Mouse (Mus musculus) intestine, embryonic 14.5 days (tissue): Measurements from ENCODE around the gene Dnm1. TPM values are rescaled to one million over a fixed set of nuclear protein-coding genes. Genes with fewer than 3 reads are reported as not detected.

Experiments
- ATAC-seq: fragments of 200-750 bp; cut with Nextera tagmentation; replicated peaks from 2 replicates; pipeline ENCODE4 v1.8.0; 2017; ENCODE audit warnings: low read depth, moderate number of reproducible peaks, moderate TSS enrichment, moderate library complexity; ENCODE audit not compliant: low FRiP score, low TSS enrichment
- DNase-seq: peaks from one replicate; pipeline ENCODE4 v3.0.0-alpha.2; 2018; ENCODE audit warnings: low spot score
- H3K27ac ChIP-seq: fragments of 300-500 bp; sonication (generic); 2 replicates; pipeline ENCODE4 v1.5.1; 2014; ENCODE audit warnings: low read depth, mild to moderate bottlenecking, control low read depth
- H3K27me3 ChIP-seq: fragments of 300-500 bp; sonication (generic); replicated peaks from 2 replicates; pipeline ENCODE4 v1.6.1; 2014; ENCODE audit warnings: low read length, control low read depth; ENCODE audit not compliant: control insufficient read depth, insufficient read depth
- H3K36me3 ChIP-seq: fragments of 300-500 bp; sonication (generic); 2 replicates; pipeline ENCODE4 v1.6.1; 2014; ENCODE audit warnings: low read length, control low read depth; ENCODE audit not compliant: control insufficient read depth, insufficient read depth
- H3K4me1 ChIP-seq: fragments of 300-500 bp; sonication (generic); replicated peaks from 2 replicates; pipeline ENCODE4 v1.6.1; 2014; ENCODE audit warnings: low read length, control low read depth, mixed read lengths; ENCODE audit not compliant: control insufficient read depth, insufficient read depth
- H3K4me2 ChIP-seq: fragments of 300-500 bp; sonication (generic); 2 replicates; pipeline ENCODE4 v1.6.1; 2014; ENCODE audit warnings: low read length
- H3K4me3 ChIP-seq: fragments of 300-500 bp; sonication (generic); 2 replicates; pipeline ENCODE4 v1.5.1; 2014; ENCODE audit warnings: low read depth, low read length, control low read depth, mixed read lengths
- H3K9ac ChIP-seq: fragments of 300-500 bp; sonication (generic); 2 replicates; pipeline ENCODE4 v1.6.1; 2014; ENCODE audit warnings: mild to moderate bottlenecking, low read length
- H3K9me3 ChIP-seq: fragments of 300-500 bp; sonication (generic); 2 replicates; pipeline ENCODE4 v1.6.1; 2016; ENCODE audit warnings: low read length, control low read depth; ENCODE audit not compliant: control insufficient read depth
- WGBS: fragments of 180-500 bp; shearing (Covaris S2); extraction: QIAGEN DNeasy Blood & Tissue Kit; methylation state at CpG from one replicate; pipeline ENCODE4 v1.1.7; 2014; 5-methylcytosine and 5-hydroxymethylcytosine counted together
- polyA plus RNA-seq: library from polyadenylated mRNA; unstranded; fragments of >200 nt; fragmentation: Nextera tagmentation; extraction: Ambion mirVana; gene quantifications from 2 replicates; pipeline ENCODE4 v1.2.1, GENCODE M21; 2014

Dnm1 gene
- polyA plus RNA-seq, 1 experiment from 2014 or later, result 22.7 TPM

DNA sequence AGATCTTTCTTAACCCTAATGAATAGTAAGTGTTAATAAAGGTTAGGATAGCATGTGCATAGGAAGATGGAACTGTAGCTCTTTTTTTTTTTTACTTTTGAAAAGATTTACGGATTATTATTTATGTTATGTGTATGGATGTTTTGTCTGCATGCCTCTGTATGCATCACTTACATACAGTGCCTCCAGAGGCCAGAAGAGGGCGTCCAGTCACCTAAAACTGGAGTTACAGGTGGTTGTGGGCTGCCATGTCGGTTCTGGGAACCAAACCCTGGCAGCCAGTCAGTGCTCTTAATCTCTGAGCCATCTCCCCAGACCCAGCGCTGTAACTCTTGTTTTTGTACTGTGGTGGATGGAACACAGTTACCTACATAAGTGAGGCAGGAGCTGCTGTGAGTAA is 28.8 kb downstream of the Dnm1 start:
- no peak for DNase-seq
- Histone ChIP-seq H3K4me3 (no peak overlapping the region), H3K9ac (no peak overlapping the region), H3K4me1 (peaks cover 14% of the 10 kb centered on the region), H3K9me3 (no peaks in the 10 kb centered on the region), H3K4me2 (no peak overlapping the region), H3K36me3 (no peaks in the 10 kb centered on the region), H3K27ac (no peak overlapping the region), H3K27me3 (no peaks in the 10 kb centered on the region)
- WGBS, result 50% methylated on average over 4 of the region's 4 CpGs
- ATAC-seq, result no peak

DNA sequence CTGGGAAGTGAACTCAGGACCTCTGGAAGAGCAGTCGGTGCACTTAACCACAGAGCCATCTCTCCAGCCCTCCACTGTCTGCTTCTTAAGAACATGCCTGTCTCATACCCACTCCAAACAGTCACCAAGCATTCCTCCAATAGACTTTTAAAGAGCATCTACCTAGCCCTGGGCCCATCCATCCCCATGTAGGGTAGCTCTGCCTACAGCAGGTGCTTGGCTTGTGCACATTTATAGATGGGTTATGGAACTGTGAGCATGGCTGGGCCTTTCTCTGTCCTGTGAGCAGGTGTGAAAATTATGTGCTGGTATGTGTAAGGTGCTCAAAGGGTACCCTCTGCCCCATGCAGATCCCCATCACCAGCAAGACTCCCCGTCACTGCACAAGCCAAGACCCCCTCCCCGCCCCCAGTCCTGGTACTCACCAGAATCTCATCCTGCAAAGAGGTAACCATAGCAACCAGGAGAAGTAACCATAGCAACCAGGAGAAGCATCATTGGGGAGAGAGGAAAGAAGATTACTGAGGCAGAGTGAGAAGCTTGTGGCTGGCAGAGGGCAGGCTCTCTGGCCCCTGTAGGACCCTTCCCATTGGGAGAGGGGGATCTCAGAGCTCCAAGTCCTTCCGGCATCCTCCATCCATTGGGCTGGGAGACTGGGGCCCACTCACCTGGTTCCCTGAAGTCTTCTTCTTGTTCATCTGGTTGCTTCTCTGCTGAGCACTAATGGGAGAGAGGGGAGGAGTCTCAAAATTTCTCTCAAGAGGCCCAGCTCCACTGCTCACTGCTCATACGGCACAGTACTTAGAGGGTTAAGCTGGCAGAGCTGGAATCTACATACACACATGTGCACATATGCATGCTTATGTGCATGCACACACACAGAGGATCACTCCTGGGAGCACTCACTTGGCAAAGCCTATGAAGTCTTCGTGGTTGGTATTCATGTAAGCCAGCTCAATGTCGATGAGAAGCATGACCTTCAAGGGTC is 30.1 kb downstream of the Dnm1 start:
- no peaks in the 10 kb centered on the region for H3K9me3 ChIP-seq
- H3K4me1 ChIP-seq, result peaks cover 14% of the 10 kb centered on the region
- no peak overlapping the region for H3K4me2 ChIP-seq
- DNase-seq, result no peak
- no peak overlapping the region for H3K27ac ChIP-seq
- no peak overlapping the region for H3K4me3 ChIP-seq
- ATAC-seq, result no peak
- H3K9ac ChIP-seq, result no peak overlapping the region
- no peaks in the 10 kb centered on the region for H3K36me3 ChIP-seq
- 81% methylated on average over 7 of the region's 7 CpGs for whole genome bisulfite sequencing
- no peaks in the 10 kb centered on the region for H3K27me3 ChIP-seq

- ATAC-seq, result no peak
- no peak overlapping the region for H3K27ac ChIP-seq
- H3K4me1 ChIP-seq, result peaks cover 26% of the 10 kb centered on the region
- H3K9me3 ChIP-seq, result no peaks in the 10 kb centered on the region
- H3K4me2 ChIP-seq, result no peak overlapping the region
- WGBS, result 67% methylated on average over 9 of the region's 9 CpGs
- H3K27me3 ChIP-seq, result no peaks in the 10 kb centered on the region
- H3K4me3 ChIP-seq, result no peak overlapping the region
- no peak overlapping the region for H3K9ac ChIP-seq
- no peaks in the 10 kb centered on the region for H3K36me3 ChIP-seq
- DNase-seq, result no peak
Observed at GRCm38 (mm10) chr2:32321591-32322298, 31.4 kb downstream of the Dnm1 start.

DNA sequence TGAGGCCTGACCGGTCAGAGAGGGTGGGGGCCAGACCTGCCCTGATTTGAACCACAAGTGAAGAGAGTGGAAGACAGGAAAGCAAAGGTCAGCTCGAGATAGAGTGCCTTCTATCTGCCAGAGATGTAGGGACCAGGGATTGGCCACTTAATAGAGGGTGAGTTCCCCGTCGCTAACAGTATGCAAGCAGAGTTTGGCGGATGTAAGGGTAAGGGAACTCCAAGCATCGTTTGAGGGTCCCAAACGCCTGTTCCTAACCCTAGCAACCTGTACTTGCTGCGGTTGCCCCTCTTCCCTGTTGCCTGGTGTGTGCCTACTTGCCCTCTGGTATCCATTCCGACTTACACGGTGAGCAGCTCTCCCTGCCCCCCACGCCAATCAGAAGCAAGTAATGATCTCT is 32.4 kb downstream of the Dnm1 start:
- Histone ChIP-seq H3K9me3 (no peaks in the 10 kb centered on the region), H3K4me2 (no peak overlapping the region), H3K4me1 (peaks cover 33% of the 10 kb centered on the region), H3K27ac (no peak overlapping the region), H3K9ac (no peak overlapping the region), H3K4me3 (no peak overlapping the region), H3K36me3 (no peaks in the 10 kb centered on the region), H3K27me3 (no peaks in the 10 kb centered on the region)
- DNase-seq (no peak), ATAC-seq (no peak)
- WGBS, result 71% methylated on average over 11 of the region's 11 CpGs

DNA sequence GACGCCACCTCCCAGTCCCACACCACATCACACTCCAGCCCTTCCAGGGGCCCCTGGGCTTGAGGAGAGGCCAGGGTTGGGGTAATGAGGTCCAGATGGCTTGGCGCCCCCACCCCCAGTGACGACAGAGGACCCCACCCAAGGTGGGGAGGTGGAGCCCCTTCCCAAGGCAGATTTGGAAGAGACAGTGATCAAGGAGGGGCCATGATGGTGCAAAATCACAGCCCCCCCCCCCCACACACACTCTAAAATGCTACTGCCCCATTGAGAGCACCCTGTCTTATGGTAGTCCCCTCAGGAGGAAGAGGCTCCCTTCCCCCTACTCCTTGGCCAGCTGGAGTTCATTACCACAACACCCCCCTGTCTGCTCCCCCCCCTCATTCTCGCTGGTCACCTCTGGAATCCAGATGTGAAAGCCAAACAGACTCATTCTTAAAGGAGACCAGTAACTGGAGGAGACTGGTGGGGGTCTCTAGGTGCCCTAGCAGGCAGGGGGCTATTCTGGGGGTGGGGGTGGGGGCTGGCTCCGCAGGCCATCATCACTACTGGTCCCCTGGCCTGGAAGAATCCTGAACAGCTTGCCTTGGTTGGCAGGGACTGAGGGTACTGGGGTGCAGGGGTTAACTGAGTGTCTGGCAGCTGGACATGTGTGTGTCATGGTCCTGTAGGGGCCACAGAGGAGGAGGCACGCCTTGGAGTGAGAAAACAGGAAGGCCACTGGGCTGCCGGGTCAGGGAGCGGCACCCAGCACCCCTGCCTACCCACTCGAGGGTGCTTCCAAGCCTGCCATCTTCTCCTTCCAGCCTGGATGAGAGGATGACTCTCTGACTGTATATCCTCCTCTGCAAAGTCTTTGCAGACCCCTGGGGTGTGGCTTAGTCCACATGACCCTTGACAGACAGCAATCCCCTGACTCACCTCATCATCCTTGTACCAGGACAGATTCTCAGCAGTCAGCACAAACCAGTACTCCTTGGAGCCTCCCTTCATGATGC is 33.3 kb downstream of the Dnm1 start:
- 27% methylated on average over 9 of the region's 9 CpGs for WGBS
- Histone ChIP-seq H3K36me3 (no peaks in the 10 kb centered on the region), H3K27ac (peak overlapping the region; percentile 92), H3K4me2 (peak overlapping the region; percentile 58), H3K9ac (no peak overlapping the region), H3K4me3 (peak overlapping the region; percentile 41; the same call in 1 of the 2 replicates), H3K9me3 (no peaks in the 10 kb centered on the region), H3K4me1 (peaks cover 40% of the 10 kb centered on the region), H3K27me3 (no peaks in the 10 kb centered on the region)
- peak; percentile 13 for ATAC-seq
- DNase-seq, result peak; percentile 64

DNA sequence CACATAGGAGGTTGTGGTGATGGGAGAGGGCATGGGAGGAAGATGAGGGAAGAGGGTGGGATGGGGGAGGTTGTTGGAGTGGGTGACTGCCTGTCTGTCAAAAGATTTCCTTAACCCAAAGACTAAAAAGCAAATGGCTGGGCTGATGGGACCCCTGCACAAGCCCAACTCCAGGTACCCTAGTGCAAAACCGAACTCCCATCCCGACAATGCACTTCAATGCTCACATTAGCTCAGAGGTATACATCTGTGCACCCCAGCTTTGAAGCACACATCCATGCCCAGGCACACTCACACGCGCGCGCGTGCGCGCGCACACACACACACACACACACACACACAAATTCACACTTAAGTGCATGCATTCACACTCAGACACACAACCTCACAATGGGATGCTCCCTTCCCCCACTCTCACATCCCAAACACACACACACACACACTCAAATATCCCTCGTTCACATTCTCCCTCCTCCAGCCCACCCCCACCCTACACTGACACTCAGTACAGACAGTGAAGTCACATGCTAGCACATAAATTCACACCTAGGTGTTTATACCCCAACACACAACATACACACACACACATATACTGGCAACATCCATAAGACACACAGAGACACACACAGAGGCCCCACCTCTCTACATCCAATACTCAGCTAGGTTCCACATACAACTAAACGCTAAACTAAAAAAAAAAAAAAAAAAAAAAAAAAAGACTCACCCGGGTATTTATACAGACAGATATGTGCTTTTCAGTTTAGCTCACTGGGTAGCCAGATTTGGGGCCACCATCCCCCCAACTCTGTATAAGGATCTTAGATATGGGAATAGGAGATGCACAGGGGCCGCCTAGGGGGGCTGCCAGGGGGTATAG is 34.2 kb downstream of the Dnm1 start:
- WGBS, result 67% methylated on average over 14 of the region's 14 CpGs
- Histone ChIP-seq H3K9ac (peak overlapping the region; percentile 64), H3K27ac (peak overlapping the region; percentile 92), H3K4me1 (peaks cover 43% of the 10 kb centered on the region), H3K4me2 (peak overlapping the region; percentile 58), H3K9me3 (no peaks in the 10 kb centered on the region), H3K36me3 (no peaks in the 10 kb centered on the region), H3K27me3 (no peaks in the 10 kb centered on the region), H3K4me3 (peak overlapping the region; percentile 41)
- ATAC-seq (no peak), DNase-seq (peak; percentile 63)

- ATAC-seq (peak; percentile 79), DNase-seq (peak; percentile 82)
- Histone ChIP-seq H3K9ac (peak overlapping the region; percentile 64), H3K9me3 (no peaks in the 10 kb centered on the region), H3K4me1 (peaks cover 43% of the 10 kb centered on the region), H3K4me3 (peak overlapping the region; percentile 41), H3K36me3 (no peaks in the 10 kb centered on the region), H3K27ac (peak overlapping the region; percentile 92), H3K27me3 (no peaks in the 10 kb centered on the region), H3K4me2 (peak overlapping the region; percentile 58)
- WGBS, result 7% methylated on average over 16 of the region's 19 CpGs
Observed at GRCm38 (mm10) chr2:32317791-32318417, 35.2 kb downstream of the Dnm1 start.
